Mouse (Mus musculus) stomach, embryonic 16.5 days (tissue): ENCODE results near the gene Srp68. TPM values are rescaled to one million over a fixed set of nuclear protein-coding genes. Genes with fewer than 3 reads are reported as not detected.

Source experiments
- ATAC-seq: fragments of 200-750 bp; cut with Nextera tagmentation; 2 replicates; pipeline ENCODE4 v1.8.0; 2017; ENCODE audit warnings: moderate number of reproducible peaks, moderate TSS enrichment; ENCODE audit not compliant: insufficient read depth, low FRiP score
- H3K27ac ChIP-seq: fragments of 300-500 bp; sonication (generic); 2 replicates; pipeline ENCODE4 v1.5.1; 2014; ENCODE audit warnings: low read length
- H3K27me3 ChIP-seq: fragments of 300-500 bp; sonication (generic); 2 replicates; pipeline ENCODE4 v1.6.1; 2014; ENCODE audit warnings: low read length, control low read depth, mixed read lengths; ENCODE audit not compliant: control insufficient read depth, insufficient read depth
- H3K36me3 ChIP-seq: fragments of 300-500 bp; sonication (generic); 2 replicates; pipeline ENCODE4 v1.6.1; 2014; ENCODE audit warnings: low read length; ENCODE audit not compliant: control insufficient read depth, insufficient read depth
- H3K4me1 ChIP-seq: fragments of 300-500 bp; sonication (generic); 2 replicates; pipeline ENCODE4 v1.6.1; 2014; ENCODE audit warnings: low read length, control low read depth, mixed read lengths; ENCODE audit not compliant: control insufficient read depth, insufficient read depth
- H3K4me2 ChIP-seq: fragments of 300-500 bp; sonication (generic); 2 replicates; pipeline ENCODE4 v1.6.1; 2014; ENCODE audit warnings: low read depth, low read length, mixed read lengths
- H3K4me3 ChIP-seq: fragments of 300-500 bp; sonication (generic); replicated peaks from 2 replicates; pipeline ENCODE4 v1.5.1; 2014; ENCODE audit warnings: mild to moderate bottlenecking, low read length
- H3K9ac ChIP-seq: fragments of 300-500 bp; sonication (generic); 2 replicates; pipeline ENCODE4 v1.6.1; 2014; ENCODE audit warnings: low read length
- H3K9me3 ChIP-seq: fragments of 300-500 bp; sonication (generic); replicated peaks from 2 replicates; pipeline ENCODE4 v1.6.1; 2016; ENCODE audit warnings: low read length, control low read depth; ENCODE audit not compliant: control insufficient read depth
- WGBS: fragments of 180-500 bp; shearing (Covaris S2); extraction: QIAGEN DNeasy Blood & Tissue Kit; methylation state at CpG from one replicate; pipeline ENCODE4 v1.1.7; 2014; 5-methylcytosine and 5-hydroxymethylcytosine counted together
- polyA plus RNA-seq: library from polyadenylated mRNA; unstranded; fragments of >200 nt; fragmentation: Nextera tagmentation; extraction: Ambion mirVana; gene quantifications from 2 replicates; pipeline ENCODE4 v1.2.1, GENCODE M21; 2015

The Srp68 gene
- polyA plus RNA-seq, 1 experiment from 2014 or later, result 89.4 TPM

- Histone ChIP-seq H3K9ac (no peak overlapping the region), H3K4me3 (no peak overlapping the region), H3K4me2 (no peak overlapping the region), H3K27me3 (no peaks in the 10 kb centered on the region), H3K36me3 (no peaks in the 10 kb centered on the region; the same call in 1 of the 2 replicates), H3K9me3 (no peaks in the 10 kb centered on the region), H3K4me1 (peaks cover 4% of the 10 kb centered on the region; the same call in 1 of the 2 replicates), H3K27ac (no peak overlapping the region)
- ATAC-seq, result no peak
- 79% methylated on average over 8 of the region's 8 CpGs for WGBS
These were observed 64.8 kb downstream of the Srp68 start for GRCm38 (mm10) chr11:116209257-116209656.

- Histone ChIP-seq H3K9ac (no peak overlapping the region), H3K36me3 (no peaks in the 10 kb centered on the region; the same call in 1 of the 2 replicates), H3K9me3 (no peaks in the 10 kb centered on the region), H3K4me3 (no peak overlapping the region), H3K27ac (no peak overlapping the region), H3K4me2 (no peak overlapping the region), H3K27me3 (no peaks in the 10 kb centered on the region), H3K4me1 (peaks cover 4% of the 10 kb centered on the region; the same call in 1 of the 2 replicates)
- WGBS, result 81% methylated on average over 3 of the region's 3 CpGs
- no peak for ATAC-seq
These were observed 65.4 kb downstream of the Srp68 start for GRCm38 (mm10) chr11:116208660-116209059.

- no peak for ATAC-seq
- no peak overlapping the region for H3K4me3 ChIP-seq
- H3K9me3 ChIP-seq, result no peaks in the 10 kb centered on the region
- H3K27ac ChIP-seq, result no peak overlapping the region
- H3K9ac ChIP-seq, result no peak overlapping the region
- no peaks in the 10 kb centered on the region for H3K27me3 ChIP-seq
- H3K36me3 ChIP-seq, result no peaks in the 10 kb centered on the region; the same call in 1 of the 2 replicates
- H3K4me2 ChIP-seq, result no peak overlapping the region
- WGBS, result 66% methylated on average over 4 of the region's 4 CpGs
- H3K4me1 ChIP-seq, result no peaks in the 10 kb centered on the region; the same call in 1 of the 2 replicates
These were observed 67.3 kb downstream of the Srp68 start for GRCm38 (mm10) chr11:116206678-116207077.

DNA sequence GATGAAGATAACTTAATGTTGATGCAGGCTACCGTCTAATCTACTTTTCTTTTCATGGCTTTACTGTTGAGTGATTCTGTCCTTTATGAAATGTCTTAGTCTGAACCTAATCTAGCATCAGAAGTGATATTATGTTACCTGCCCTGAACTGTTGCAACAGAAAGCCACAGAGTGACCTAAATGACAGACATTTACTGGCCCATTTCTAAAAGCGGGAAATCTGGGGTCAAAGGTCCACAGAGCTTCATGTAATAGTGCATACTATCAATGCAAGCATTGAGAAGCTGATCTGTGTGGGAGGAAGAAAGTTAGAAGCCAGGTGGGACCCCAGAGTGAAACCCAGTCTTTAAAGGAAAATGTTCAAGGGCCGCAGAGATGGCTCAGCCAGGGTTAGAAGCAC is 70.9 kb downstream of the Srp68 start:
- H3K4me3 ChIP-seq, result no peak overlapping the region
- no peak overlapping the region for H3K27ac ChIP-seq
- no peaks in the 10 kb centered on the region for H3K9me3 ChIP-seq
- no peaks in the 10 kb centered on the region for H3K27me3 ChIP-seq
- H3K4me1 ChIP-seq, result 0 out of 2 replicates have a peak, but pooled peaks cover 3% of the 10 kb centered on the region
- no peak for ATAC-seq
- H3K9ac ChIP-seq, result no peak overlapping the region
- no peak overlapping the region for H3K4me2 ChIP-seq
- WGBS, result 86% methylated on average over 3 of the region's 3 CpGs
- no peaks in the 10 kb centered on the region; the same call in 1 of the 2 replicates for H3K36me3 ChIP-seq

- no peak overlapping the region for H3K27ac ChIP-seq
- no peaks in the 10 kb centered on the region for H3K9me3 ChIP-seq
- no peak for ATAC-seq
- 0 out of 2 replicates have a peak, but pooled peaks cover 10% of the 10 kb centered on the region for H3K4me1 ChIP-seq
- H3K36me3 ChIP-seq, result no peaks in the 10 kb centered on the region
- no peak overlapping the region for H3K4me3 ChIP-seq
- 90% methylated on average over 2 of the region's 2 CpGs for WGBS
- H3K4me2 ChIP-seq, result no peak overlapping the region
- H3K9ac ChIP-seq, result no peak overlapping the region
- H3K27me3 ChIP-seq, result no peaks in the 10 kb centered on the region
These were observed 72.9 kb downstream of the Srp68 start for GRCm38 (mm10) chr11:116201151-116201550.

DNA sequence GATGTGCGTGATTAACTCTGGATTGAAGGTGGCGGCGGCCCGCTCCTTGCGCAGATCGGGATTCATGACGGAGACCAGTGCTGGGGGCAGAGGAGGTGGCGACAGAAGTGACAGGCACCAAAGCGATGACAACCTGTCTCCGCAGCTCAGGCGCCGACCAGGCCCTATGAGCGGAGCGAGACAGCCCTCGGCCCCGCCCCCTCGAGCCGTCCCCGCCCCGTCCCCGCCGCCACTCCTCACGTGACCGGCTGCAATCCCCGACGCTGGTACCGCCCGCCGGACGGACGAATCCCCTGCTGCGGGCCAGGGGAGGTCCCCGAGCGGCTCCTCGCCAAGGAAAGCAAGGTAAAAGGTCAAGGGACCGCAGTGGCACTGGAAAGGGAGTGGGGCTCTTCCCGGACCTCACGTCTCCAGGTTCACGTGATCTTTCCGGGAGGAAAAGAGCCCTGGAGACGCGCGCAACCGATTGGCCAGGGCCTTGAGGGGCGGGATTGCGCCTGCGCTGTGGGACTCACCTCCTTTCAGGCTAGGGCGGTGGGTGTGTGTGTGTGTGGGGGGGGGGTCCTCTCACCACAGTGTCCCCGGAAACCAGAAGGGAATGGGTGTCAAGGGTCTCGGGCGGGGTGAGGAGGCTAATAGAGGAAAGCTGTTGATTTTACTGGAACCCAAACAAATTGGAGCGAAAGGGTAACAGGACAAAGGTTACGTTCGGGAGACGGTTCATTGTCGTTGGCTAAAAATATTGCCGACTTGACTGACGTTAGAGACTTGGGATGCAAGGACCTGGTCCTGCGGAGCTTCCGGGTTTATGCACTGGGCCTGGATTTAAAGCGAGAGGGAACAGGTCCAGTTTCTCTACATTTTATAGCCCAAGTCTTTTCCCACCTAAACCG is 75.1 kb downstream of the Srp68 start, which contains the start of the genes Ten1 and Acox1:
Gene Ten1, plus strand, starts transcription at position 217 of the 893 bp plus-strand sequence.
Gene Acox1, minus strand, starts transcription at position 407 of the 893 bp plus-strand sequence.
- H3K4me2 ChIP-seq, result peak within 1 kb of the TSS; percentile 66
- H3K9me3 ChIP-seq, result no peaks in the 10 kb centered on the region
- peak within 1 kb of the TSS; percentile 89 for H3K4me3 ChIP-seq
- H3K4me1 ChIP-seq, result 0 out of 2 replicates have a peak, but pooled peaks cover 10% of the 10 kb centered on the region
- no peaks in the 10 kb centered on the region for H3K36me3 ChIP-seq
- peak within 1 kb of the TSS; percentile 98 for H3K27ac ChIP-seq
- peak within 1 kb of the TSS; percentile 86 for H3K9ac ChIP-seq
- under 1% methylated on average over 61 of the region's 62 CpGs for WGBS
- no peaks in the 10 kb centered on the region for H3K27me3 ChIP-seq
- peak; percentile 98 for ATAC-seq

DNA sequence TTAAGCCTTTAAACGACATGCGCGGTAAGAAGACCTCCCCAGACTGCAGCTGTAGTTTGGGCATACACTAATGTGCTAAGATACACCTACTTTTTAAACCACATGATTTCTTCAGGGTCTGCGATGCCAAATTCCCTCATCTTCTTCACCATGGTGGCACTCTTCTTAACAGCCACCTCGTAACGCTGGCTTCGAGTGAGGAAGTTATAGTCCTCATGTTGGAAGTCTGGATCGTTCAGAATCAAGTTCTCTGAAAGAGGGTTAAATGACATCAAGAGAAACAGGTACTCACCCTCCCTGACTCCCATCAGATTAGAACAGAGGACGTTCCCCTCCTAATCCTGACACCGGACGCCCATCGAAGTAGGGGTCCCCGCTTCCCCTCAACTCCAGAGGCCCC is 75.9 kb downstream of the Srp68 start:
- H3K4me1 ChIP-seq, result 0 out of 2 replicates have a peak, but pooled peaks cover 10% of the 10 kb centered on the region
- peak overlapping the region; percentile 89 for H3K4me3 ChIP-seq
- H3K36me3 ChIP-seq, result no peaks in the 10 kb centered on the region
- H3K27me3 ChIP-seq, result no peaks in the 10 kb centered on the region
- ATAC-seq, result no peak
- H3K27ac ChIP-seq, result peak overlapping the region; percentile 98
- peak overlapping the region; percentile 86 for H3K9ac ChIP-seq
- WGBS, result 20% methylated on average over 13 of the region's 13 CpGs
- no peaks in the 10 kb centered on the region for H3K9me3 ChIP-seq
- H3K4me2 ChIP-seq, result peak overlapping the region; percentile 66

GRCm38 (mm10) chr11:116197584-116197906 is 76.5 kb downstream of the Srp68 start:
- Histone ChIP-seq H3K4me1 (0 out of 2 replicates have a peak, but pooled peaks cover 10% of the 10 kb centered on the region), H3K9ac (peak overlapping the region; percentile 31; the same call in 1 of the 2 replicates), H3K9me3 (no peaks in the 10 kb centered on the region), H3K4me3 (peak overlapping the region; percentile 89), H3K36me3 (no peaks in the 10 kb centered on the region), H3K27ac (no peak overlapping the region), H3K27me3 (no peaks in the 10 kb centered on the region), H3K4me2 (peak overlapping the region; percentile 66)
- WGBS, result 82% methylated on average over 6 of the region's 6 CpGs
- no peak for ATAC-seq
